Mouse (Mus musculus) gastrocnemius, adult 18-20 months (tissue): ENCODE measurements around the gene Fam198a. TPM values are rescaled to one million over a fixed set of nuclear protein-coding genes. Genes with fewer than 3 reads are reported as not detected.

Experiments
- DNase-seq: peaks from one replicate; pipeline ENCODE4 v3.0.0; 2021; ENCODE audit warnings: low spot score
- total RNA-seq, 2 experiments: library from RNA; stranded (reverse); gene quantifications; 2 replicates each; pipeline ENCODE4 v1.2.3; 2021

Fam198a gene
- total RNA-seq, 2 experiments from 2014 or later = 0.62 to 0.71 TPM

DNA sequence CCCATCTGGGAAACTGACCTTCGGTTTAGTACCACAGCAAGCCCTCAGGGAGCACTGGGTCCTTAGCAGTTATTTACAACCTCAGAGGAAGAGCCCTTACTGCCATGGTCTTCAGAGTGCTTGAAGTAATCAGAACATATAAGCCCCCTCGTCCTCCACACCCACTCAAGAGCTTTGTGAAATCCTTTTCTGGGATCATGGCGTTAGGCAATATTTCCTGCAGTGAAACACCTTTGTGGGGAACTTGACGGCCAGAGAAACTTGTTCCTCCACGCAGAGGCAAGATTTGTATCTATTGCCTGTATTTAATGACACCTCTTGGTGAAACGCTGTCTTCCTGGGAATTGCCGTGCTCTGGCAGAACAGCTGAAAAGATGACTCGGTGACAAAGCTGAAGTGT lies 24.8 kb upstream of the Fam198a start:
- DNase-seq = no peak

GRCm38 (mm10) chr9:121926634-121927405 lies 24.0 kb upstream of the Fam198a start:
- DNase-seq = no peak

GRCm38 (mm10) chr9:121927721-121928120 lies 23.1 kb upstream of the Fam198a start:
- DNase-seq = no peak

- DNase-seq = peak; percentile 50
These were observed 22.3 kb upstream of the Fam198a start for GRCm38 (mm10) chr9:121928498-121928897.

GRCm38 (mm10) chr9:121934856-121935255 lies 15.9 kb upstream of the Fam198a start:
- DNase-seq = no peak

- DNase-seq = no peak
These were observed 13.8 kb upstream of the Fam198a start for GRCm38 (mm10) chr9:121936952-121937351.

DNA sequence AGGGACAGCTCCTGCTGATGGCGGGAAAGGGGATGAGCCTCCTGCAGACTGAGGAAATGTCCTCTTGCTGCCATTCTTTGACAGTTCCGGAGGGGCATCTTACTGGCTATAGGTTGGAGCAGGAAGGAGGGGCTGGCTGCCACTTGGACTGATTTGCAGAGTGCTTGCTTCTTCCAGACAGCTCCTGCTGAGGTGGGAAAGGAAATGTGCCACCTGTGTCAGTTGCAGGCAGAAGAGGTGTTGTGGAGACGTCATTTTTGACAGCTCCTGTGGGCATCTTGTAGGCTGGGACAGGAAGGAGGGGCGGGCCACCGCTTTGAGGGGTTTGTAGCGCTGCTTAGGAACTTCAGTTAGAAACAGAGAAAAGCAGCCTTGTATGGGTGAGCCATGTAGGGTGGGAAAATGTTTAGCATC lies 13.3 kb upstream of the Fam198a start:
- DNase-seq = no peak

DNA sequence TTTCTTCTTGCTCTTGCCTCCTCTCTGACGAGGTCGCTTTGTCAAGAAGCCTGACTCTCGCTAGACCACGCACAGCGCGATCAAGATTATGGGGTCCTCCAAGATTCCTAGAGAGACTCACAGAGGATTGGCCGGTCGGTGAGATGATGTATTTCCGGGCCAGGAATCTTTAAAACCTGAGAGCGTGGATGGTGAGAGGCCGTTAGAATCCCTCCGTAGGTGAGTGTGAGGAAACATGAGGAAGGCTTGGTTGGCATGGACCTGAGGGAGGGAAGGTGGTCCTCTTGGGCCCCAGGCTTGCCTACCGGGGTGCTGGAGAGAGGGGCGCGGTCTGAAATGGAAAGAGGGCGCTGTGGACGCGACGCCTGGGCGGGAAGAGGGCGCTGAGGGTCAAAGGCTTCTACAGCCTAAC lies 12.8 kb upstream of the Fam198a start:
- DNase-seq = no peak

GRCm38 (mm10) chr9:121943005-121943404 lies 7.8 kb upstream of the Fam198a start:
- DNase-seq = no peak

- DNase-seq = no peak
These were observed 7.2 kb upstream of the Fam198a start for GRCm38 (mm10) chr9:121943628-121944027.

GRCm38 (mm10) chr9:121947784-121948183 lies 3.0 kb upstream of the Fam198a start:
- DNase-seq = peak; percentile 65

DNA sequence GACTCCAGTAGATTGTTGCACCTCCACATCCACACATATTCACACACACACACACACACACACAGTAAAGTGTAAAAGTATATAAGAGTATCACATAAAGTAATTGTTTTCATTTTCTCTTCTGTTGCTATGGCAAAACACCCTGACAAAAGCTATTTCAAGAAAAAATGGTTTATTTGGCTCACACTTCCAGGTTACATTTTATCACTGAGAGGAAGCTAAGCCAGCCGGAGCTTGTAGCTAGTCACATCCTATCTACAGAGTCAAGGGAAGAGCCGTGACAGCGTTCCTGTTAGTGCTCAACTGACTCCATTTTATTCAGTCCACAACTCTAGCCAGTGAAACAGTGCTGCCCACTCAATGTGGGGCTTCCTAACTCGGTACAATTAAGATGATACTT lies 2.4 kb upstream of the Fam198a start:
- no peak for DNase-seq

DNA sequence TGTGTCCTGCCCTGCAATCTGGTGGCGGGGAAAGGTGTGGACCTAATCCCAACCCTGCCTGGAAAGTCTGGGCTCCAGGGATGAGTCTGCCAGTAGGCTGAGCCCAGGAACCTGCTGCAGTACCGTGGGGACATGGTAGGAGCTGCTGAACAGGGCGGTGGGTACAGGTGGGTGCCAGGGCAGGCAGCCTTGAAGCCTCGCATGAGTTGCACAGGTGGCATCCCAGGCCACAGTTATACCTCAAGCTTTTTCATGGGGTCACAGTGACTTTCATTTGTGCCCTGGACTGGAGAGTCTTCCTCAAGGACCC lies 281 bp downstream of the Fam198a start:
- DNase-seq = no peak

DNA sequence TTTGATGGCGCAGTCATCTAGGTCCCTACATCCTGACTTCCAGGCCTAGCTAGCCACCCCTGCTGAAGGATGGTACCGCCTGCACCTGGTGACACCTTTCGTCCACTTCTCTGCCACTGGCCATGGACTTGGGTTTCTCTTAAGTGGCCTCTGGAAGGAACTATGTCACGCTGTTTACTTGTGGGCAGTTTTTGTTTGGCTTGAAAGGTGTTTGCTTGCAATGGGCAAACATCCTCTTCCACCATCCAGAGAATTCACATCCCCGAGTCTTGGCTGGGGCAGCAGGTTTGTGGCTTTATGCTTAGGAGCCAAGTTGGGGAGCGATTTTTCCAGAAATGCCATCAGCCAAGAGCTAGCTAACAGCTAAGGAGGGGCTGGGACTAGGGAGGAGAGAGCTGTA lies 1.8 kb downstream of the Fam198a start:
- no peak for DNase-seq

DNA sequence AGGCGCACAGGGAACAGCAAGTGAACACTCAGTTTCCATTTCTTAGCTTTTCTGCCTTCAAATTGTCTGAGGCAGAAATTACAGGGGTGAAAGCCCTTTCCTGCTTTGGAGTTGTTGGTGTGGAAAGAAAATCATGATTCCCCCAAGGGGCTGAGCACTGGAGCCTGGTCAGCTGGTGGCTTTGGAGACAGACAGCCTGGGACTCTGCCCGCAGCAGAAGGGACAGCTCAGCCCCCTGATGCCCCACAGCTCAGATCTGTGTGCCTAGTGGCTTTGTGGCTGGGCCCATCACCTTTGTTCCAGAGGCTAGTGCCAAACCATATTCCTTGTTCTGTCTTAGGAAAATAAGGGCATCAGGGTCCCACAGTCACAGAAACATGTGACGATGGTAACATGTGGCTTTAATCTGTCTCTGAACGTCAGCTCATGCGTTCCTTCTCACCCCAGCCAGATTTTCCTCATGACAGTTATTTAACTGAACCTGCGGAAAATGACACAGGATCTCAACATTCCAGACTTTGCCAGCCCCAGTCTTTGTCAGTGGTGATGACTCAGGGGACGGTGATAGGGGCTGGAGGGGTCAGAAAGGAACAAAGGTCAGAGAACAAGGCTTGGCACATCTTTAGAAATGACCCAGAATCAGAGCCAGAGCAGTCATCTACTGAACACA lies 9.3 kb downstream of the Fam198a start:
- DNase-seq = no peak

- no peak for DNase-seq
These were observed 14.2 kb downstream of the Fam198a start for GRCm38 (mm10) chr9:121964941-121965340.

DNA sequence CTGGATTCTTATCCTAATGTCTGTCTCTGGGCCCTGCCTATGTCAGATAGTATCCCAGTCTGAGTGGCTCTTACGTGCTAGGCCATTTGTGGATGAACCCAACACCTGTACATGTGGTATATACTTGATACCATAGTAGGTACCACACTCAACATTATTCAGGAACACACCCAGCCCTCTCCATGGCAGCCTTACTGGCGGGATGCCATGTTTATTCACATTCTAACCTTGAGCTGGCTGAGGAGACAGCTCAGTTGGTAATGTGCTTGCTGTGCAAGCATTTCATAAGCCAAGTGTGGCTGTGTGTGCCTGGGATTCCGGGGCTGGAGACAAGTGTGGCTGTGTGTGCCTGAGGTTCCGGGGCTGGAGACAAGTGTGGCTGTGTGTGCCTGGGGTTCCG lies 17.5 kb downstream of the Fam198a start:
- DNase-seq = peak; percentile 47

DNA sequence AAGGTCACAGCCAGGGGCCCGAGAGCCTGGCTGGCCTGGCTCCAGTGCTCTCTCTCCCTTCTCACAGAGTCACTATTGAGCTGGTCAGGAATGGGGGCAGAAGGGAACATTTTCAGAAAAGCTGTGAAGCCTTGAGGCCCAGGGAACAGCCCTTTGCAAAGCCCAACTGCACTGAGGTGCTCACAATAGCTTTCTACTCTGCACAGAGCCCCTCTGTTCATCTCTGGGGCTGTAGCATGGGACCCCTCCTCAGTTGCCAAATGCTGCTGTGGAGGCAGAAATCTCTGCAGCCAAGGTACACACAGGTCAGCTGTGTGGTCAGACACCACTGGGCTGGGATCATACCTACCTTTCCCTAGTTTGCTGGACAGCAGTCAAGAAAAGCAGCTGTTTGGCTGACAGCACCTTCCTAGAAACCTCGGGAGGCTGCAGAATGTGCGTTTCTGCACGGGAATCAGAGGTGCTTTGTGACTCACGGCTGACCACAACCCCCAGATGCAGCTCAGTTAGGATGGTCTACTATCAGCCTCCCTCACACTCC lies 19.1 kb downstream of the Fam198a start:
- DNase-seq = peak; percentile 44

DNA sequence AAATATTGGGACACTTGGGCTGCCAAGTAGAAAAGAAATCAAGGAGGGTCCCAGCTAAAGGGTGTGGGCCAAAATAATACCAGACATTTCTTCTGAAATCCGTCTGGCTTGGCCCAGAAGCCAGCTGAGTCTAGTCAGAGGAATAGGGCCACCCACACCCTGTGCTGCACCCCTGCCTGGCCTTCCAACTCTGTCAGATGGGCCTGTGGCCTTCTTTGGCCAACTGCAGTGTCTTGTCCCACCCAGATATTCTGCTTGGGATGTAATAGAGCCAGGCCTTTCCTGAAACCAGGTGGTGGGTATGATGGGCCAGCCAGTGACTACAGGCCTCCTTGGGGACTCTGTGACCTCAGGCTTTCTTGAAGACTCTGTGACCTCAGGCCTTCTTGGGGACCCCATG lies 22.4 kb downstream of the Fam198a start:
- peak; percentile 37 for DNase-seq

DNA sequence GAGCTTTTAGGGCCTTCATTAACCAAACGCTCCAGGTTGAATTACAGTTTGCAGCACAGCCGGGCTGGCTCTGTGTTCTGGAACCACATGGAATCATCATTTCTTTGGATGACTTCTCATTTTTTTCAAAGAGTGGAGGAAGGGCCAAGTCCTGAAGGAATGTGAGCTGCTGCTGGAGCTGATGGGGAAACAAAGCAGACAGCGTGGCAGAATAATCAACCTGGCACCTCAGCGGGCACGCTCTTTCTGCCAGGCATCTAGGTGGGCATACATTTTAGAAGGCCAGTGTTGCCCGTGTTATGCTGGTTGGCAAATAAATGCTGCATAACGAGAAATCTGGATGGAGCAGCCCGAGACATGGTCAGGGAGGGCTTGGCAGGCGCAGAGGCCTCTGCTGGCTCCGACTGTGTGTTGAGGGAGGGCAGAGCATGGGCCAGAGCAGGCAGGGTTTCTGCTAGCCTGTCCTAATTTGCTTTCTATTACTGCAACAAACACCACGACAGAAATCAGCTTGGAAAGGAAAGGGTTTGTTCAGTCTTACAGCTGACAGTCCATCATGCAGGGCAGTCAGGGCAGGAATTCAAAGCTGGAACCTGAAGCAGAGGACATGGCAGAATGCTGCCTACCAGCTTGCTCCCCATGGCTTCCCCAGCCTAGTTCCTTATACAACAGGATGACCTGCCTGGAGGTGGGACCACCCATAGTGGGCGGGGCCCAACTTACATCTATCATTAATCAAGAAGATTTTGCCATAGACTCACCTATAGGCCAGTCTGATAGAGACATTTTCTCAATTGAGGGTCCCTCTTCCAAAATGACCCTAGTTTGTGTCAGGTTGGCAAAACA lies 23.6 kb downstream of the Fam198a start:
- peak; percentile 56 for DNase-seq

DNA sequence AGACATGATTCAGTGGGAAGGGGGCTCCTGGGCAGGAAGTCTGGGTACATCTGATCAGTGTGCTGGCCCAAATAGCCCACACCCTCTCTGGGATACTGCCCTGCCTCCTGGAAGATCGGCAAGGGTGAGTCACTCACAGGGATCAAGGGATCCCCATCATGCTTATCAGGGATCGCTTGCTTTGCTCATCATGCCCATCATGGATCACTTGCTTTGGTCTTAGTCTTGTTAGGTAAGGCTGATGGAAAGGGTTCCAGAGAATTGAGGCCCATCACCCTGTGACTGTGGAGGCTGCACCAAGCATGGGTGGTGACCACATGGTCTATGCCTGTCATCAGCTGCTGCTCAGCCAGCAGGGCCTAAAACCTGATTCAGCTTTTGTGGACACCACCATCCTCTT lies 24.5 kb downstream of the Fam198a start:
- no peak for DNase-seq

GRCm38 (mm10) chr9:121981046-121981445 lies 30.3 kb downstream of the Fam198a start:
- no peak for DNase-seq
